Mouse (Mus musculus) midbrain, embryonic 16.5 days (tissue): ENCODE results near the gene Cxcl16. TPM values are rescaled to one million over a fixed set of nuclear protein-coding genes. Genes with fewer than 3 reads are reported as not detected.
"Not testable (repeated sequence)": the region's sequence is repeated elsewhere in the genome, so short reads cannot be mapped to it uniquely, and the experiment has no call there.

Source experiments
- ATAC-seq: fragments of 200-750 bp; cut with Nextera tagmentation; 2 replicates; pipeline ENCODE4 v1.8.0; 2017; ENCODE audit warnings: moderate TSS enrichment
- H3K27ac ChIP-seq: fragments of 300-500 bp; sonication (generic); 2 replicates; pipeline ENCODE4 v1.5.1; 2014; ENCODE audit warnings: mild to moderate bottlenecking, low read length, mixed read lengths
- H3K27me3 ChIP-seq: fragments of 300-500 bp; sonication (generic); 2 replicates; pipeline ENCODE4 v1.6.1; 2014; ENCODE audit warnings: low read depth, low read length, mixed read lengths; ENCODE audit not compliant: control insufficient read depth, insufficient read depth
- H3K36me3 ChIP-seq: fragments of 300-500 bp; sonication (generic); 2 replicates; pipeline ENCODE4 v1.6.1; 2014; ENCODE audit warnings: mild to moderate bottlenecking, low read length, moderate library complexity, mixed read lengths; ENCODE audit not compliant: control insufficient read depth, insufficient read depth
- H3K4me1 ChIP-seq: fragments of 300-500 bp; sonication (generic); 2 replicates; pipeline ENCODE4 v1.6.1; 2014; ENCODE audit warnings: mild to moderate bottlenecking, low read length, mixed read lengths; ENCODE audit not compliant: control insufficient read depth, insufficient read depth
- H3K4me2 ChIP-seq: fragments of 300-500 bp; sonication (generic); 2 replicates; pipeline ENCODE4 v1.6.1; 2014; ENCODE audit warnings: mild to moderate bottlenecking, low read length, mixed read lengths
- H3K4me3 ChIP-seq: fragments of 300-500 bp; sonication (generic); 2 replicates; pipeline ENCODE4 v1.5.1; 2014; ENCODE audit warnings: low read depth, mild to moderate bottlenecking, low read length, moderate library complexity, mixed read lengths
- H3K9ac ChIP-seq: fragments of 300-500 bp; sonication (generic); 2 replicates; pipeline ENCODE4 v1.6.1; 2014; ENCODE audit warnings: low read depth, low read length, mixed read lengths
- H3K9me3 ChIP-seq: fragments of 300-500 bp; sonication (generic); replicated peaks from 2 replicates; pipeline ENCODE4 v1.6.1; 2014; ENCODE audit warnings: mild to moderate bottlenecking, low read length, mixed read lengths; ENCODE audit not compliant: control insufficient read depth, poor library complexity, severe bottlenecking
- WGBS: fragments of 180-500 bp; shearing (Covaris S2); extraction: QIAGEN DNeasy Blood & Tissue Kit; methylation state at CpG from one replicate; pipeline ENCODE4 v1.1.7; 2014; 5-methylcytosine and 5-hydroxymethylcytosine counted together
- polyA plus RNA-seq: library from polyadenylated mRNA; unstranded; fragments of >200 nt; fragmentation: Nextera tagmentation; extraction: Ambion mirVana; gene quantifications from 2 replicates; pipeline ENCODE4 v1.2.1, GENCODE M21; 2015

The Cxcl16 gene
- polyA plus RNA-seq, 1 experiment from 2014 or later: 2.6 TPM

DNA sequence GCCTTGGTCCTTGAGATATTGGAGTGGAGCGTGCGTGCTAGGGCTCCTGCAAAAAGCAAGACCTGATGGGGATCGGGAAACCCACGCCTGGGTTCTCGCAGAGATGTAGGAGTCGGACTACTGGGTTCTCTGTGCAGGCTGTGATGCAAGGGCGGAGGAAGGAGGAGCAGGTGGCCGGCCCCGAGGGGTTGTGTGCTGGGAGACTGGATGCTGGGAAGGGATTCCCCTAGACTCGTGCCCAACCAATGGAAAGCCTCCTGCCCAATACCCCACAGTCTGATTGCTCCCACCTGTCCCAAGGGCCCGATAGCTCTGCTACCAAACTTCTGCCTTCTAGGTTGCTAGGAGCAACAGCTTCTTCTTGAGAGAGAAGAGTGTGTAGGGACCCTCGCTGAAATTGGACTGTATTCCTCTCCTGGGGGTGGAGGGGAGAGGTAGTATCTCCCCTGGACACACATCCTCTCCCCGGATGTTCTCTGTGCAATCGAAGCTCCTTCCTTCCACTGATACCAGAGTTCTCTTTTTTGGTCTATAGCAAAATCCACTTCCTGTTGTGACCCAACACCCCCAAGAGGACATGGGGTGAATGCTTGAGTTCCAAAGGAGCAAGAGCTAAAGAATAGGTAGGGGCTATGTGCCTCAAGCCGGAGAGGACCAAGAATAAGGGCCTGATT lies 26.8 kb downstream of the Cxcl16 start:
- H3K27me3 ChIP-seq: no peaks in the 10 kb centered on the region
- 5% methylated on average over 15 of the region's 15 CpGs for WGBS
- H3K4me2 ChIP-seq: peak overlapping the region; percentile 78
- peak overlapping the region; percentile 94 for H3K9ac ChIP-seq
- no peaks in the 10 kb centered on the region for H3K9me3 ChIP-seq
- ATAC-seq: peak; percentile 44
- peaks cover 30% of the 10 kb centered on the region for H3K4me1 ChIP-seq
- H3K4me3 ChIP-seq: peak overlapping the region; percentile 73
- H3K36me3 ChIP-seq: peaks cover 13% of the 10 kb centered on the region
- peak overlapping the region; percentile 91 for H3K27ac ChIP-seq

DNA sequence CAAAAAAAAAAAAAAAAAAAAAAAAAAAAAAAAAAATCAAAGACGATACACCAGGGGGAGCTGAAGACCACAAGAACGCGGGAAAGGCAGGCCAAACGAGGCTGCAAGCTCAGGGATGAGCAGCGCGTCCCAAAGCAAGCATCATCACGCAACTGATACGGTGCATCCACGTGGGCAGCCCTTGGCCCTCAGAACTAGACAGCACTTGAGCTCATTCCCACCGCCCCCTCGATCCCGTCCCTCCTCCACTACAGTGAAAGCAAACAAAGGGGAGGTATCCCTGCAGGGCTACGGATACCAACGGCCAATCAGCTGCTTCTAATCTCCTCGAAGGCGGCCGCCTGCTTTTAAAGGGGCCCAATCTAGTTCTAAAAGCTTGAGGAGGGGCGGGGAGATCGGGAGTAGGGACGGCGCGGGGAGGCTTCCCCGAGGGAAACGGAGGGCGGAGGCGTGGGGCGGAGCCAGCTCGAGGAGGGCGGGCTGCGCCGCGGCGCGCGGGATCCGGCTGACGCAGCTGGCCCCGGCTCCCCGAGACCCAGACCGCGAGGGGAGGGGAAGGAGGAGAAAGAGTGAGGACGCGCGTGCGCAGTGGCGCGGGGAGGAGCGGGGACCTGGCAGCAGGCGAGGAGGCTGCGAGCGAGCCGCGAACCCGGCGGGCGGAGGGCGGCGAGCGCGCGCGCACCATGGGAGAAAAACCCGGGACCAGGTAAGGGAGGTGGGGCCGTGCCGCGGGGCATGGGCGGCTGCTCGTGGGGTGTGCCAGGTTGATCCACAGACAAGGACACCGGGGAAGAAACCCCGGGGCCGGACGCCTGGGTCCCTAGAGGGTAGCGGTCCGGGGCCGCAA lies 27.5 kb downstream of the Cxcl16 start, which contains the start of gene Arrb2:
Gene Arrb2 (plus strand): TSS at position 588 of the 847 bp plus-strand sequence.
- peak; percentile 97 for ATAC-seq
- H3K9me3 ChIP-seq: no peaks in the 10 kb centered on the region
- H3K4me1 ChIP-seq: peaks cover 30% of the 10 kb centered on the region
- peak within 1 kb of the TSS; percentile 94 for H3K9ac ChIP-seq
- peaks cover 10% of the 10 kb centered on the region for H3K36me3 ChIP-seq
- peak within 1 kb of the TSS; percentile 73 for H3K4me3 ChIP-seq
- peak within 1 kb of the TSS; percentile 78 for H3K4me2 ChIP-seq
- H3K27me3 ChIP-seq: no peaks in the 10 kb centered on the region
- H3K27ac ChIP-seq: peak within 1 kb of the TSS; percentile 91
- WGBS: under 1% methylated on average over 74 of the region's 75 CpGs

DNA sequence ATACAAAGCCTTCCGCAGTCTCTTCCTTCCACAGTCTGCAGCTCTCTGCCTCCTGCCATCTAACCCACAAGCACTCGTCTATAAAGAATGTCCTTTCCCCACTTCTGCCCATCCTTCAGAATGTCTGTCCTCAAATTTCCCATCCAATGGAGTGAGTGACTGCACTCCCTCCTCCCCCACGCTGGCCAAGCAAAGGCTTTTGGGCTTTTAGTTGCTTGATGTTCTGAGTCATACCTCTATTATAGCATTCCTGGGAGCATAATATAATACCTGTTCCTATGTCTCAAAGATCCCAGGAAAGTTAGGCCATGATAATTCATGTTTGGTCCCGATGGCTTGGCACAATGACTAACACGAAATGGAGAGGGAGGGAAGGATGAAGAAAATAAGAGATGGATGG lies 28.2 kb downstream of the Cxcl16 start:
- ATAC-seq: no peak
- Histone ChIP-seq H3K4me2 (peak overlapping the region; percentile 78), H3K4me1 (peaks cover 30% of the 10 kb centered on the region), H3K27me3 (no peaks in the 10 kb centered on the region), H3K9me3 (no peaks in the 10 kb centered on the region), H3K36me3 (peaks cover 7% of the 10 kb centered on the region), H3K4me3 (peak overlapping the region; percentile 73), H3K9ac (0 out of 2 replicates have a peak overlapping the region, but pooled peaks have one; percentile 48), H3K27ac (peak overlapping the region; percentile 91)
- WGBS: 24% methylated on average over 5 of the region's 5 CpGs

DNA sequence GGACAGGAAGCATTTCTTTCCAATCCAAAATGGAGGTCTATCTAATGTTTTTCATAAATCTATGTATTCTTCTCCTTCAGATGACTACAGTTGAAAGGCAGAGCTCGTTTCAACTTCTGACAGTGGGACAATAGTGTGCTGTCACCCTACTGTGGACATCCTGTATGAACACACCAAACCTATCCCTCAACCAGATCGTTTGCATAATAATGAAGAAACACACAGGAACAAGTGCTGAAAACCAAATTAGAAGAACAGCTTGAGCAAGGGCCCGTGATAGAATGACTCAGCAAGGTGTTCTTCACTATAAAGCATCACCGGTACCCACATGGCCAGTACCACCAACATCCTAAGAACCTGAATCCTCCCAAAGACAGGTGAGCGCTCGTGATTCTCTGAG lies 33.2 kb downstream of the Cxcl16 start:
- H3K9ac ChIP-seq, ATAC-seq, H3K9me3 ChIP-seq, H3K4me3 ChIP-seq, H3K4me2 ChIP-seq, H3K36me3 ChIP-seq, H3K27me3 ChIP-seq, H3K4me1 ChIP-seq, H3K27ac ChIP-seq: not testable (repeated sequence)
- WGBS: 74% methylated on average over 6 of the region's 6 CpGs

DNA sequence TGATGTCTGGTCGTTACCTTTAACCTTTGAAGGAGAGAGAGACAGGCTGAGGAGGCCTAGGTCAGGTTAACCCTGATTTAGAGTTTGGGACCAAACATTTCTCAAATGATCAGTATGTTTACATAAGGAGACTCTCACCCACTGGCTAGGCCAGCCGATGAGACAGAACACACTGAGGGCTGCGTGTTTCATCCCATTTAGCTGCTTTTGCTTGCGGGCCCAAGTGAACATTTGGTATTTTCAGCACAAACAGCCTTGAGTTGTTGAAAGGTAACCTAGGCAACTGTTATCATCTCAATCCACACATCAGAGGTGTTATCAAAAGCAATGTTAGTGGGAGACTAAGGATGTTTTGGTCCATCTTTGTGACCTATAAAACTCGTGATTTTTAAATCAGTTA lies 40.3 kb downstream of the Cxcl16 start:
- Histone ChIP-seq H3K9ac (0 out of 2 replicates have a peak overlapping the region, but pooled peaks have one; percentile 10), H3K4me1 (no peaks in the 10 kb centered on the region), H3K27ac (no peak overlapping the region), H3K4me3 (no peak overlapping the region), H3K4me2 (no peak overlapping the region), H3K36me3 (no peaks in the 10 kb centered on the region), H3K9me3 (no peaks in the 10 kb centered on the region), H3K27me3 (no peaks in the 10 kb centered on the region)
- 75% methylated on average over 5 of the region's 5 CpGs for WGBS
- ATAC-seq: no peak

DNA sequence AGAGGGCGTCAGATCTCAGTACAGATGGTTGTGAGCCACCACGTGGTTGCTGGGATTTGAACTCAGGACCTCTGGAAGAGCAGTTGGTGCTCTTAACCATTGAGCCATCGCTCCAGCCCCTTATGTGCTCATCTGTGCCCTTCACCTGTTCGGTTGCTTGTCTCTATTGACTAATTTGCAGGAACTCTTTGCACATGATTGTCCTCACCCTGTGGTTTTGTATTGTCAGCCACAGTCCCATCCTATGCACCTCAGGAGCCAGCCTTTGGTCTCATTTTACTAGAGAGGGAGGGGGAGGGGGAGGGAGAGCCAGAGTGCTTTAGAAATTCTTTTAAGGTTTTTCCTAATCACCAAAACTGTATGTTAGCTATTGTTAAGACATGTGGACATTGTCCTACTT lies 41.6 kb downstream of the Cxcl16 start:
- Histone ChIP-seq H3K9me3 (no peaks in the 10 kb centered on the region), H3K9ac (no peak overlapping the region), H3K4me2 (no peak overlapping the region), H3K27ac (no peak overlapping the region), H3K4me1 (no peaks in the 10 kb centered on the region), H3K36me3 (no peaks in the 10 kb centered on the region), H3K4me3 (no peak overlapping the region), H3K27me3 (no peaks in the 10 kb centered on the region)
- WGBS: 73% methylated on average over 4 of the region's 4 CpGs
- no peak for ATAC-seq

DNA sequence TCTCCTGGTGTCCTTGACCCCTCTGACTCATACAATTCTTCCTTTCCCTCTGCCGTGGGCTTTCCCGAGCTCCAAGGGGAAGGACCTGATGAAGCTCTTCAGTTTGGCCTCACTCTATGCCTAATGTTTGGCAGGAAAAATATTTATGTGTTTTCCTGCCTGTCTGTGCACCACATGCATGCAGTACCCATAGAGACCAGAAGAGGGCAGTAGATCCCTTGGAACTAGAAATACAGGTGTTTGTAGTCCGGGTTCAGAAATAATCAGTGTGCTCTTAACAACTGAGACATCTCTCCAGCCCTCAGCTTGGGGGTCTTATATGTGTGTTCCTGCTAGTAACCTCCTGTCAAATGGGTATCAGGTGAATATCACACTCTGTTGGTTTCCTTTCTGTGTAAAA lies 45.8 kb downstream of the Cxcl16 start:
- Histone ChIP-seq H3K27ac (no peak overlapping the region), H3K9me3 (no peaks in the 10 kb centered on the region), H3K9ac (no peak overlapping the region), H3K27me3 (no peaks in the 10 kb centered on the region), H3K4me1 (peaks cover 4% of the 10 kb centered on the region), H3K4me3 (no peak overlapping the region), H3K4me2 (no peak overlapping the region), H3K36me3 (no peaks in the 10 kb centered on the region)
- ATAC-seq: no peak
- WGBS: 12% methylated on average over 3 of the region's 3 CpGs

DNA sequence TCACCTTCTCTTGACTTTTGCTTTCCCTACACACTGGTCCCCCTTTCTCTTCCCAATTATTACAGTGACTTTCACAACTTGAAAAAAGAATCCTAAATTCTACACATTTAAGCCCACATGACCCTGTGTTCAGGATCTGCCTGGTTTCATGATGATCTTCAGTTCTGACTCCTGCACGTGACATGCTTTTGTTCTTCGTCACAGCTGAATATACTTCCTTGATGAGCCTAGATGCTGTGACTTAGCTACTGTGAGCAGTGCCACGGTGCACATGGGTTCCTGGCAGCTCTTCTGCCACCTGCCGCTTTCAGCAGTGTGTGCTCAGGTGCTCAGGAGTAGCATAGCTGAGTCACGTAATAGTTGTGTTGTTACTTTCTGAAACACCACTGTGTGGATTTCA lies 47.2 kb downstream of the Cxcl16 start:
- H3K27me3 ChIP-seq: no peaks in the 10 kb centered on the region
- H3K9ac ChIP-seq: no peak overlapping the region
- no peak overlapping the region for H3K4me2 ChIP-seq
- peaks cover 17% of the 10 kb centered on the region for H3K4me1 ChIP-seq
- no peak overlapping the region for H3K4me3 ChIP-seq
- no peaks in the 10 kb centered on the region for H3K36me3 ChIP-seq
- no peaks in the 10 kb centered on the region for H3K9me3 ChIP-seq
- no peak overlapping the region for H3K27ac ChIP-seq
- 81% methylated on average over 5 of the region's 5 CpGs for WGBS
- ATAC-seq: no peak

DNA sequence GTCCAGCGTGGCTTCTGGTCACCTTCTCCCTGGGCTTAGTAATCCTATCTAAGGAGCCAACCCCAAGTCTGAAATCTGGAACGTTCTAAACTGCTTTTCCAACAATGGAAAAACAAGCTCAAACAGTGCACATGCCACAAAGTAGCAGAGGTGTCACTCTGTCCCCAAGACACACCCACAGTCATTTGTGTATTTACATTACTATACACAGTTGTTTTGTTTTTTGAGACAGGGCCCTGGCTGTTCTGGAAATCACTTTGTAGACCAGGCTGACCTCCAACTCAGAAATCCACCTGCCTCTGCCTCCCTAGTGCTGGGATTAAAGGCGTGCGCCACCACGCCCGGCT lies 49.5 kb downstream of the Cxcl16 start:
- Histone ChIP-seq H3K27me3 (no peaks in the 10 kb centered on the region), H3K9me3 (no peaks in the 10 kb centered on the region), H3K36me3 (no peaks in the 10 kb centered on the region), H3K9ac (peak overlapping the region; percentile 98), H3K4me3 (peak overlapping the region; percentile 69), H3K4me1 (peaks cover 22% of the 10 kb centered on the region), H3K4me2 (peak overlapping the region; percentile 97), H3K27ac (peak overlapping the region; percentile 77)
- no peak; the same call in 1 of the 2 replicates for ATAC-seq
- WGBS: 63% methylated on average over 6 of the region's 6 CpGs
